Mouse (Mus musculus) brain, embryonic 18.5 days (tissue): ENCODE results near the gene Khdc3.
A peak's percentile ranks its signal among the peaks of the same experiment; 100 is the strongest.
"Not testable (repeated sequence)": the region's sequence is repeated elsewhere in the genome, so short reads cannot be mapped to it uniquely, and the experiment has no call there.

ENCODE experiments used
- DNase-seq: peaks from one replicate; pipeline ENCODE4 v3.0.0-alpha.2; 2012; ENCODE audit warnings: low read depth, low spot score

Gene Khdc3

GRCm38 (mm10) chr9:73101536-73101935 lies at the start of gene Khdc3:
Khdc3 (plus strand) TSS chr9:73101836.
- DNase-seq = no peak

GRCm38 (mm10) chr9:73055441-73055911 lies 46.2 kb upstream of the Khdc3 start:
- DNase-seq = no peak

GRCm38 (mm10) chr9:73059224-73059623 lies 42.4 kb upstream of the Khdc3 start:
- DNase-seq = no peak

- DNase-seq = no peak
Observed at GRCm38 (mm10) chr9:73063621-73064290, 37.9 kb upstream of the Khdc3 start.

GRCm38 (mm10) chr9:73067086-73067485 lies 34.5 kb upstream of the Khdc3 start:
- no peak for DNase-seq

- no peak for DNase-seq
Observed at GRCm38 (mm10) chr9:73068230-73068679, 33.4 kb upstream of the Khdc3 start.

- DNase-seq = no peak
Observed at GRCm38 (mm10) chr9:73068688-73069087, 32.9 kb upstream of the Khdc3 start.

GRCm38 (mm10) chr9:73070971-73071659 lies 30.5 kb upstream of the Khdc3 start:
- no peak for DNase-seq

GRCm38 (mm10) chr9:73072426-73072825 lies 29.2 kb upstream of the Khdc3 start:
- DNase-seq = no peak

GRCm38 (mm10) chr9:73073169-73073568 lies 28.5 kb upstream of the Khdc3 start:
- DNase-seq = no peak

- DNase-seq = not testable (repeated sequence)
Observed at GRCm38 (mm10) chr9:73079349-73079748, 22.3 kb upstream of the Khdc3 start.

- DNase-seq = no peak
Observed at GRCm38 (mm10) chr9:73079801-73080325, 21.8 kb upstream of the Khdc3 start.

- no peak for DNase-seq
Observed at GRCm38 (mm10) chr9:73082291-73083000, 19.2 kb upstream of the Khdc3 start.

- DNase-seq = no peak
Observed at GRCm38 (mm10) chr9:73083956-73084355, 17.7 kb upstream of the Khdc3 start.

- DNase-seq = no peak
Observed at GRCm38 (mm10) chr9:73085845-73086244, 15.8 kb upstream of the Khdc3 start.

GRCm38 (mm10) chr9:73087121-73087520 lies 14.5 kb upstream of the Khdc3 start:
- DNase-seq = no peak

- no peak for DNase-seq
Observed at GRCm38 (mm10) chr9:73087581-73087980, 14.1 kb upstream of the Khdc3 start.

GRCm38 (mm10) chr9:73089222-73089920 lies 12.3 kb upstream of the Khdc3 start:
- DNase-seq = no peak

- DNase-seq = no peak
Observed at GRCm38 (mm10) chr9:73090121-73090520, 11.5 kb upstream of the Khdc3 start.

- no peak for DNase-seq
Observed at GRCm38 (mm10) chr9:73091747-73092146, 9.9 kb upstream of the Khdc3 start.

- DNase-seq = peak; percentile 26
Observed at GRCm38 (mm10) chr9:73094580-73094979, 7.1 kb upstream of the Khdc3 start.

GRCm38 (mm10) chr9:73097898-73098297 lies 3.7 kb upstream of the Khdc3 start:
- no peak for DNase-seq
